Mouse (Mus musculus): ENCODE measurements around the gene Tiam2. TPM values are rescaled to one million over a fixed set of nuclear protein-coding genes. Genes with fewer than 3 reads are reported as not detected.

The Tiam2 gene
- polyA plus RNA-seq, 1 experiment, result 5.4 TPM

- H3K4me1 ChIP-seq (ENCODE audit: control insufficient read depth, insufficient read depth, low read length), result no peaks in the 10 kb centered on the region
These were observed 205.3 kb downstream of the Tiam2 start for GRCm38 (mm10) chr17:3531641-3532040.

GRCm38 (mm10) chr17:3532254-3532653, 205.9 kb downstream of the Tiam2 start, which contains the start of gene Cldn20:
Gene Cldn20, plus strand, starts transcription at chr17:3532554.
- WGBS, result 74% methylated on average over 4 of the region's 4 CpGs
- DNase-seq, result no peak
- no peak within 1 kb of the TSS for H3K4me3 ChIP-seq (replicated peaks; ENCODE audit: insufficient read depth, low read depth, low read length)
- H3K4me1 ChIP-seq (ENCODE audit: control insufficient read depth, insufficient read depth, low read length), result no peaks in the 10 kb centered on the region
- H3K27ac ChIP-seq (ENCODE audit: insufficient read depth, low read length), result no peak within 1 kb of the TSS
- no peak for TF ChIP-seq POLR2A (IDR thresholded peaks at IDR 0.05; ENCODE audit: borderline replicate concordance, insufficient read depth, low read length)
- TF ChIP-seq CTCF (IDR thresholded peaks at IDR 0.05; ENCODE audit: borderline replicate concordance, insufficient read depth, low read depth, low read length), result no peak
- no peaks in the 10 kb centered on the region for H3K27me3 ChIP-seq (ENCODE audit: control insufficient read depth, insufficient read depth, low read length)

More at GRCm38 (mm10) chr17:3531641-3532040, 205.3 kb downstream of the Tiam2 start:
- no peak for DNase-seq
- Histone ChIP-seq H3K4me3 (replicated peaks; ENCODE audit: insufficient read depth, low read depth, low read length) (no peak overlapping the region), H3K27ac (ENCODE audit: insufficient read depth, low read length) (no peak overlapping the region), H3K27me3 (ENCODE audit: control insufficient read depth, insufficient read depth, low read length) (no peaks in the 10 kb centered on the region)
- 80% methylated on average over 1 of the region's 1 CpGs for WGBS
- TF ChIP-seq POLR2A (IDR thresholded peaks at IDR 0.05; ENCODE audit: borderline replicate concordance, insufficient read depth, low read length) (no peak), CTCF (IDR thresholded peaks at IDR 0.05; ENCODE audit: borderline replicate concordance, insufficient read depth, low read depth, low read length) (no peak)

- TF ChIP-seq CTCF (IDR thresholded peaks at IDR 0.05; ENCODE audit: borderline replicate concordance, insufficient read depth, low read depth, low read length) (peak; percentile 23; the same call in 1 of the 2 replicates), POLR2A (IDR thresholded peaks at IDR 0.05; ENCODE audit: borderline replicate concordance, insufficient read depth, low read length) (no peak)
- 47% methylated on average over 1 of the region's 1 CpGs for WGBS
- no peaks in the 10 kb centered on the region for H3K27me3 ChIP-seq (ENCODE audit: control insufficient read depth, insufficient read depth, low read length)
- no peak for DNase-seq
- no peak overlapping the region for H3K4me3 ChIP-seq (replicated peaks; ENCODE audit: insufficient read depth, low read depth, low read length)
- no peak overlapping the region for H3K27ac ChIP-seq (ENCODE audit: insufficient read depth, low read length)
- no peaks in the 10 kb centered on the region for H3K4me1 ChIP-seq (ENCODE audit: control insufficient read depth, insufficient read depth, low read length)
These were observed 207.1 kb downstream of the Tiam2 start for GRCm38 (mm10) chr17:3533425-3533824.

- Histone ChIP-seq H3K4me3 (replicated peaks; ENCODE audit: insufficient read depth, low read depth, low read length) (no peak overlapping the region), H3K4me1 (ENCODE audit: control insufficient read depth, insufficient read depth, low read length) (no peaks in the 10 kb centered on the region), H3K27me3 (ENCODE audit: control insufficient read depth, insufficient read depth, low read length) (no peaks in the 10 kb centered on the region), H3K27ac (ENCODE audit: insufficient read depth, low read length) (no peak overlapping the region)
- DNase-seq, result no peak
- 98% methylated on average over 2 of the region's 2 CpGs for WGBS
- TF ChIP-seq CTCF (IDR thresholded peaks at IDR 0.05; ENCODE audit: borderline replicate concordance, insufficient read depth, low read depth, low read length) (no peak), POLR2A (IDR thresholded peaks at IDR 0.05; ENCODE audit: borderline replicate concordance, insufficient read depth, low read length) (no peak)
These were observed 213.9 kb downstream of the Tiam2 start for GRCm38 (mm10) chr17:3540304-3540703.

GRCm38 (mm10) chr17:3541033-3541432, 214.7 kb downstream of the Tiam2 start:
- no peak for DNase-seq
- TF ChIP-seq CTCF (IDR thresholded peaks at IDR 0.05; ENCODE audit: borderline replicate concordance, insufficient read depth, low read depth, low read length) (no peak), POLR2A (IDR thresholded peaks at IDR 0.05; ENCODE audit: borderline replicate concordance, insufficient read depth, low read length) (no peak)
- 93% methylated on average over 5 of the region's 5 CpGs for WGBS

GRCm38 (mm10) chr17:3547725-3548124, 221.4 kb downstream of the Tiam2 start:
- TF ChIP-seq POLR2A (IDR thresholded peaks at IDR 0.05; ENCODE audit: borderline replicate concordance, insufficient read depth, low read length), result no peak
- TF ChIP-seq CTCF (IDR thresholded peaks at IDR 0.05; ENCODE audit: borderline replicate concordance, insufficient read depth, low read depth, low read length), result no peak
- Histone ChIP-seq H3K27me3 (ENCODE audit: control insufficient read depth, insufficient read depth, low read length) (no peaks in the 10 kb centered on the region), H3K27ac (ENCODE audit: insufficient read depth, low read length) (no peak overlapping the region), H3K4me3 (replicated peaks; ENCODE audit: insufficient read depth, low read depth, low read length) (no peak overlapping the region), H3K4me1 (ENCODE audit: control insufficient read depth, insufficient read depth, low read length) (no peaks in the 10 kb centered on the region)
- DNase-seq, result no peak
- WGBS, result 26% methylated on average over 7 of the region's 7 CpGs

More at GRCm38 (mm10) chr17:3541033-3541432, 214.7 kb downstream of the Tiam2 start:
- H3K4me1 ChIP-seq (ENCODE audit: control insufficient read depth, insufficient read depth, low read length), result no peaks in the 10 kb centered on the region
- no peak overlapping the region for H3K4me3 ChIP-seq (replicated peaks; ENCODE audit: insufficient read depth, low read depth, low read length)
- H3K27me3 ChIP-seq (ENCODE audit: control insufficient read depth, insufficient read depth, low read length), result no peaks in the 10 kb centered on the region
- no peak overlapping the region for H3K27ac ChIP-seq (ENCODE audit: insufficient read depth, low read length)

- H3K4me1 ChIP-seq (ENCODE audit: control insufficient read depth, insufficient read depth, low read length), result no peaks in the 10 kb centered on the region
- DNase-seq, result no peak
- H3K27me3 ChIP-seq (ENCODE audit: control insufficient read depth, insufficient read depth, low read length), result no peaks in the 10 kb centered on the region
- no peak overlapping the region for H3K27ac ChIP-seq (ENCODE audit: insufficient read depth, low read length)
- 57% methylated on average over 1 of the region's 1 CpGs for WGBS
- no peak overlapping the region for H3K4me3 ChIP-seq (replicated peaks; ENCODE audit: insufficient read depth, low read depth, low read length)
- TF ChIP-seq CTCF (IDR thresholded peaks at IDR 0.05; ENCODE audit: borderline replicate concordance, insufficient read depth, low read depth, low read length), result no peak
These were observed 229.9 kb downstream of the Tiam2 start for GRCm38 (mm10) chr17:3556251-3556650.

- peak; percentile 98 to 99 for DNase-seq
- peak within 1 kb of the TSS; percentile 36; the same call in 1 of the 2 replicates for H3K27ac ChIP-seq (ENCODE audit: insufficient read depth, low read length)
- peak; percentile 71; the same call in 1 of the 2 replicates for TF ChIP-seq POLR2A (IDR thresholded peaks at IDR 0.05; ENCODE audit: borderline replicate concordance, insufficient read depth, low read length)
- TF ChIP-seq CTCF (IDR thresholded peaks at IDR 0.05; ENCODE audit: borderline replicate concordance, insufficient read depth, low read depth, low read length), result no peak
- no peaks in the 10 kb centered on the region for H3K4me1 ChIP-seq (ENCODE audit: control insufficient read depth, insufficient read depth, low read length)
- H3K4me3 ChIP-seq (replicated peaks; ENCODE audit: insufficient read depth, low read depth, low read length), result peak within 1 kb of the TSS; percentile 80
- 1% methylated on average over 60 of the region's 60 CpGs for WGBS
- no peaks in the 10 kb centered on the region for H3K27me3 ChIP-seq (ENCODE audit: control insufficient read depth, insufficient read depth, low read length)
These were observed 231.2 kb downstream of the Tiam2 start, which contains the start of gene Tfb1m for GRCm38 (mm10) chr17:3557331-3558311. Gene Tfb1m, minus strand, starts transcription at chr17:3557781.

Data from cerebellum, adult 2 months (tissue).